Mouse (Mus musculus) erythroblast, embryonic 14.5 days (primary cell): ENCODE measurements at regions not wholly inside any gene's neighbourhood (a gene's known extent, or its start where the extent isn't known, plus 50 kb on each side); places are given as distances from the start of the nearest gene placed in this dataset.

Experiments used
- H3K27me3 ChIP-seq: 2 replicates; pipeline ENCODE4 v1.6.1; 2012; ENCODE audit warnings: inconsistent platforms; ENCODE audit not compliant: control insufficient read depth
- H3K36me3 ChIP-seq: 2 replicates; pipeline ENCODE4 v1.6.1; 2012; ENCODE audit warnings: mild to moderate bottlenecking, inconsistent platforms; ENCODE audit not compliant: control insufficient read depth
- H3K4me1 ChIP-seq: 2 replicates; pipeline ENCODE4 v1.6.1; 2012; ENCODE audit warnings: inconsistent platforms; ENCODE audit not compliant: control insufficient read depth
- H3K4me3 ChIP-seq: replicated peaks from 2 replicates; pipeline ENCODE3; 2012; ENCODE audit warnings: moderate library complexity, mild to moderate bottlenecking, inconsistent platforms
- H3K9me3 ChIP-seq: 2 replicates; pipeline ENCODE4 v1.6.1; 2012; ENCODE audit warnings: low read length, inconsistent platforms, mixed read lengths; ENCODE audit not compliant: control insufficient read depth
- GATA1 ChIP-seq: IDR thresholded peaks from 2 replicates; pipeline ENCODE4 v1.6.1; 2012; ENCODE audit warnings: low read length, inconsistent platforms, mixed read lengths
- TAL1 ChIP-seq: IDR thresholded peaks from 3 replicates; pipeline ENCODE4 v1.6.1; 2012; ENCODE audit warnings: low read length, inconsistent platforms, mixed read lengths

DNA sequence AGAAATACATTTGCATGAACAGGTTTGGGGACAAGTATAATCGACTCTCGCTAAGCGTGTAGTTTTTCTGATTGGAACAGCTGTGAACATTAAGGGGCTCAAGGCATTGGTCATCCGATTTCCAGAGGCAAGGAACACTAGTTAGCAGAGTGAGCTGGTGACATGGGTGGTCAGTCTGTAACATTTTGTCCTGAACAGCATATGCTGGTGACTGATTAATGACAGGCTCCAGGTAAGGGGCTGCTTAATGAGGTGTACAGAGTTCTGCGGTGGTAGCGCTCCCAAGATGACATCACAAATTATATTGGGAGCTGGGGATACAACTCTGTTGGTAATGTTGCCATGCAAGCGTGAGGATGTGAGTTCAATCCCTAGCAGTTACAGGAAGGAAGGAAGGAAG is 266.3 kb upstream of the Castor2 start:
- no peaks in the 10 kb centered on the region for H3K4me1 ChIP-seq
- no peaks in the 10 kb centered on the region for H3K36me3 ChIP-seq
- no peak overlapping the region for H3K4me3 ChIP-seq
- TF ChIP-seq GATA1 (no peak), TAL1 (no peak)
- peaks cover 25% of the 10 kb centered on the region for H3K9me3 ChIP-seq
- no peaks in the 10 kb centered on the region for H3K27me3 ChIP-seq

DNA sequence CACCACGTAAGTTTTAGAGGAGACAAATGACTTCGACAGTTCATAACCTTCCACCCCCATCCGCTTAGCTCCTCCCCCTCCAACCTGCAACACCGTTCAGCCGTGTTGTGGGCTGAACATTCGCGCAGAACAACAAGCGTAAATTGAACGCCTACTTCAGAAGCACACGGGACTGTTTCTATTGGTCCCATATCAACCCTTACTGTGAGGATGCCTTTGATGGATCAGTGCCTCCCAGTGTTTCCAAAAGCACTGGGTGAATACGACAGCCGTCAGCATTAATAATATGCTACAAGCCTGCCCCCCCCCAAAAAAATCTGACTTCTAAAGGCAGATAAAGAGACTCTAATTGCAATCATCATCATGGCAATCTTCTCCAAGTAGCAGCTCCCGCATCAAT is 271.3 kb upstream of the Castor2 start:
- Histone ChIP-seq H3K9me3 (peaks cover 22% of the 10 kb centered on the region), H3K27me3 (no peaks in the 10 kb centered on the region), H3K4me1 (no peaks in the 10 kb centered on the region), H3K4me3 (no peak overlapping the region), H3K36me3 (no peaks in the 10 kb centered on the region)
- TF ChIP-seq GATA1 = no peak
- TF ChIP-seq TAL1 = no peak

DNA sequence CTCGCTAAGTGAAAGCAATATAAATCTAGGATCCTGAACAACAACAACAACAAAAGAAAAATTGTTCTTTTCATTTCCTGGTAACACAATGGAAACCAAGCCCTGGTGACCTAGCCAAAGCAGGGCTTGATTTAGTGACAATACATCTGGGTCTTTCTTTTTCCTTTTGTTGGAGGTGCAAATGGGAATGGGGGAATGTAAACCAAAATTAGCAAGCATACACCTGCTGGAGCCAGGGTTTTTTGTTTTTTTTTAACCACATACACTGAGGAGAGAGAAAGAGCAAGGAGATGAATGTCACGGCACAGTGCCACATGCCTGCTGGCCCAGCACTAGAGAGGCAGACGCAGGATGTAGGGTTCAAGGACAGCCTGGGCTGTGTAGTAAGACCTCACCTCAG is 275.6 kb upstream of the Castor2 start:
- Histone ChIP-seq H3K9me3 (peaks cover 26% of the 10 kb centered on the region), H3K4me3 (no peak overlapping the region), H3K36me3 (no peaks in the 10 kb centered on the region), H3K4me1 (no peaks in the 10 kb centered on the region), H3K27me3 (no peaks in the 10 kb centered on the region)
- TF ChIP-seq TAL1 = no peak
- TF ChIP-seq GATA1 = no peak

DNA sequence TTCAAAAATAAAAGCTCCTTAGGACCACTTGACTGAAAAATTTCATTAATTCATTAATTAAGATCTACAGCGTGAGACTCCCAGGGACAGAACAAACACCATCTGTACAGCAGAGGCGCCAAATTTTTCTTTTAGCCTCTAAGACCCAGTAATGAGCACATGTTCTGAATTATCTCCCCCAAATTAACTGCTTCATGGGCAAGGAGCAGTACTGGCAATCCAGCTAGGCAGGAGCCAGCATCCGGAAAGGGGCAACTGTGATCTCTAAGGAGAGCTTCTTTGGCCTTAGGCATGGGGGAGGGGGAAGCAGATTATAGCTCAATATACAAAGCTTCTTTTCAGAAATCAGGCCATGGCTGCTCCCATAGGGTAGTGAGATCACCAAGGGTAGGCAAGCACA is 278.2 kb upstream of the Castor2 start:
- H3K4me1 ChIP-seq = no peaks in the 10 kb centered on the region
- no peaks in the 10 kb centered on the region for H3K27me3 ChIP-seq
- H3K9me3 ChIP-seq = peaks cover 14% of the 10 kb centered on the region
- H3K4me3 ChIP-seq = no peak overlapping the region
- TF ChIP-seq GATA1 = no peak
- no peak for TF ChIP-seq TAL1
- H3K36me3 ChIP-seq = no peaks in the 10 kb centered on the region

DNA sequence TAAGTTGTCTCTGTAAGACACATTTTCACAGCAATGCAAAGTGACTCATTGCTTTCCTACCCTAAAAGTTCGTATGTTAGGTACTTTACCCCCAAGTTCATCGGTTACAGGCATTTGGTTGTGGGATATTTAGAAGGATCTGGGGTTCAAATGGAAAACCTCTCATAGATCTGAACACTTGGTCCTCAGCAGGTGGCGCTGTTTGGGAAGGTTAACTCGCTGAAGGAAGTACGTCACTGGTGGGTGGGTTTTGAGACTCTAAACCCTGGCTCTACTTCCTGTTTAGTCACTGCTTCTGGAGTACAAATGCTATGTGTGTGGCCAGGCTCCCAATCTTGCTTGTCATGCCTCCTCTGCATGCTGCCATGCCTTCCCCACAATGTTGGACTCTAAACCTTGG is 284.0 kb upstream of the Castor2 start:
- no peak overlapping the region for H3K4me3 ChIP-seq
- no peaks in the 10 kb centered on the region for H3K36me3 ChIP-seq
- TF ChIP-seq GATA1 = no peak
- TF ChIP-seq TAL1 = no peak
- H3K9me3 ChIP-seq = peaks cover 25% of the 10 kb centered on the region
- no peaks in the 10 kb centered on the region for H3K27me3 ChIP-seq
- H3K4me1 ChIP-seq = no peaks in the 10 kb centered on the region

DNA sequence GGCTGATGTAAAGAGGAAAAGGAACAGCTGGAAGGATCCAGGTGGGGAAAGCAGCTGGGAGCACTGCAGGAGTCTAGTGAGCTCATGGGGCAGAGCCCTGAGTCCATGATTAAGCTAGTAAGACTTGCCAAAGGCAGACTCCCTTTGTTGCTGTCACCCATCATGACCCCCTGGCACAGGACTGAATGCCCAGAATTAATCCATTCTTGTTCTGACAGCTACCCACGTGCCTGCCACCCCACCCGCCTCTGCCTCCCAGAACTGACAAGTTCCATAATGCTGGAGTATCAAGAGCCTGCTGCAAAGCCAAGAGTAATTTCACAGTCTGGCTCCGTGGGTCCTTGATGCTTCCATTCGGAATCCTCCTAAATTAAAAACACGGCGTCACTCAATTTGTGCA is 285.1 kb upstream of the Castor2 start:
- TF ChIP-seq GATA1 = no peak
- TF ChIP-seq TAL1 = no peak

DNA sequence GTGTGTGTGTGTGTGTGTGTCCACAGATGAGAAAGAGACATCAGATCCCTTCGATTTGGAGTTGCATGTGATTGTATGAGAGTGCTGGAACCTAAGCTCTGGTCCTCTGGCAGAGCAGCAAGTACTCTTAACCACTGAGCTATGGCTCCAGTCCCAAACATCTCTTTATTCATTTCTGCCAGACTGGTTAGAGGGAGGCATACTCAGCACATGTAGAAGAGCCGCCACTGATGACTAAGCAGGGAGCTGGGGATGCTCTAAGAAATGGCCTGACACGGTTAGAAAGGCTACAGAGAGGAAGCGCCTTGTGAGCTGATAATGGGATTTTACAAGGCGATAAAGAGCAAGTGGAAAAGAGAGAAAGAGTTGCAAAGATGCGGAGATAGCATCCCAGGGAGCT is 287.3 kb upstream of the Castor2 start:
- Histone ChIP-seq H3K36me3 (no peaks in the 10 kb centered on the region), H3K4me1 (no peaks in the 10 kb centered on the region), H3K27me3 (no peaks in the 10 kb centered on the region), H3K9me3 (peaks cover 31% of the 10 kb centered on the region), H3K4me3 (no peak overlapping the region)
- TF ChIP-seq TAL1 (no peak), GATA1 (no peak)

More for the DNA sequence above, 285.1 kb upstream of the Castor2 start:
- H3K4me1 ChIP-seq = no peaks in the 10 kb centered on the region
- H3K4me3 ChIP-seq = no peak overlapping the region
- peaks cover 24% of the 10 kb centered on the region for H3K9me3 ChIP-seq
- H3K36me3 ChIP-seq = no peaks in the 10 kb centered on the region
- no peaks in the 10 kb centered on the region for H3K27me3 ChIP-seq

DNA sequence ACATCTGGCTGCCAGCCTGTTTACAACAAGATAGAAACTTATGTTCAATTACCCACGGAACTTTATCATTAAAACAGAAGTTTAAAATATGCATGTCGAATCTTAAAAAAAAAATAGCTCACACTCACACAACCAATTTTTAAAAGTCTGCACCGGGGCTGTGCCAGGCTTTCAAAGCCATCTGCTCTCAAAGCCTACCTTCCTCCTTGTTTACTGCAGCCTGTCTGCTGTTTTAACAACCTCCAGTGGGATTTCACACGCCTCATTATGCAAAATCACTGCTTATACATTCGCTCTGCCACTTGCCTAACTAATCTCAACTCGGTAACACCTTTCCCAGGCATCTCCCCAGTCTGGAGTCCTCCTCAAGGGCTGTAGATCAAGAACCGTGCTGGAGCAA is 292.6 kb upstream of the Castor2 start:
- no peaks in the 10 kb centered on the region for H3K36me3 ChIP-seq
- H3K27me3 ChIP-seq = no peaks in the 10 kb centered on the region
- H3K4me1 ChIP-seq = no peaks in the 10 kb centered on the region
- no peak for TF ChIP-seq TAL1
- TF ChIP-seq GATA1 = no peak
- peaks cover 32% of the 10 kb centered on the region for H3K9me3 ChIP-seq
- H3K4me3 ChIP-seq = no peak overlapping the region

DNA sequence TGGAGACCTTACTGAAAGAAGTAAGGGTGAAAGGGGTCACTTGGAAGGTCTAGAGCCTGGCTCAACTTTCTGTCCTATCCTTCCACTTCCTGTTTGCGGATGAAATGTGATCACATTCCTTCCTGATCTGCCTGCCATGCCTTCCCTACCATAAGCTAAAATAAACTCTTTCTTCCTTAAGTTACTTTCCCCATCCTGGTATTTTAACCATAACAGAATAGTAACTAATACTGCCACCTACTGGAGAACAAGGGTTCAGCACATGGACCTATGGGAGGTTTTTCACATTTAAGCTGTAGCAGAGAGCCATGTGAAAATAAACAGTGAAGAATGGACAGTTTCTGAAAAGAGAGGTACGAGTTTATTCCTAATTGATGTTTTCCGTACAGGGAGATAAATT is 297.5 kb upstream of the Castor2 start:
- Histone ChIP-seq H3K27me3 (no peaks in the 10 kb centered on the region), H3K36me3 (no peaks in the 10 kb centered on the region), H3K4me3 (no peak overlapping the region), H3K9me3 (peaks cover 34% of the 10 kb centered on the region), H3K4me1 (no peaks in the 10 kb centered on the region)
- TF ChIP-seq GATA1 (no peak), TAL1 (no peak)

DNA sequence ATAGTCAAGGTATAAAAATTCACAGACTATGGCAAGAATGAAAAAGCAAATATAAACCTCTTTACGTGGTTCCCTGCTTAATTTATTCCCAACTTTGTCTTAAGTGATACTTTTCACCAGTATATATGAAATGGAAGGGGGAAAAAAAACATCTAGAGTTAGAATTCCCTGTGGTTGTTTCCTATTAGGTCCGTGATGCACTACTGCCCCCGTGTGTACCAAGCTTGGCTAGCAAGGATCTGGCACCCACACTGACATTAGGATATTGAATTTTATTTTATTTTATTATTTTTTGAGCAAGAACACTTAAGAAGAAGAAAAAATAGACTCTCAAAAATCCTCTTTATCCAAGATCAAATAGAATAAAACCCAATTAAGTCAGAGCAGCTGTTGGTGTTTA is 303.9 kb upstream of the Castor2 start:
- H3K9me3 ChIP-seq = peaks cover 31% of the 10 kb centered on the region
- H3K27me3 ChIP-seq = no peaks in the 10 kb centered on the region
- H3K36me3 ChIP-seq = no peaks in the 10 kb centered on the region

More for the DNA sequence above, 303.9 kb upstream of the Castor2 start:
- Histone ChIP-seq H3K4me3 (no peak overlapping the region), H3K4me1 (no peaks in the 10 kb centered on the region)
- TF ChIP-seq TAL1 (no peak), GATA1 (no peak)
